Comparison of ENCODE assay signal across 9 mouse cellular contexts in genomic region chr4:126181170-126181957, GRCm38 (mm10). TPM values are rescaled to one million over a fixed set of nuclear protein-coding genes. Genes with fewer than 3 reads are reported as not detected.
DNase-seq lines count a peak whose midpoint lies in the region; ATAC-seq lines count a peak whose summit lies in the region.
"Had no signal": no experiment of that assay in that cellular context is flagged by ENCODE, and none has a peak within 500 bp of the region (broad histone marks: within the 10 kb centered on the region; RNA-seq: fewer than 3 reads in every experiment).

No protein-coding gene starts in this region.

- 66% methylated on average over 7 of the region's 7 CpGs for WGBS in neural tube, embryonic 13.5 days

- H3K36me3 ChIP-seq in neural tube, embryonic 13.5 days = peaks cover 40% of the 10 kb centered on the region

- H3K4me2 ChIP-seq in neural tube, embryonic 13.5 days = no peak overlapping the region
- H3K4me2 ChIP-seq: midbrain, embryonic 12.5 days had no signal

- H3K27ac ChIP-seq in neural tube, embryonic 13.5 days (replicated peaks) = no peak overlapping the region
- H3K27ac ChIP-seq: midbrain, embryonic 12.5 days had no signal

- no peaks in the 10 kb centered on the region for H3K27me3 ChIP-seq in neural tube, embryonic 13.5 days
- H3K27me3 ChIP-seq: midbrain, embryonic 12.5 days had no signal

- DNase-seq in layer of hippocampus, adult 11-12 months (ENCODE audit: low spot score) = peak; percentile 51
- DNase-seq in layer of hippocampus, adult 9-11 months = no peak
- DNase-seq in ES-CJ7 (ENCODE audit: low read depth, low spot score) (peak; percentile 78), liver (peak; percentile 31)
- peak; percentile 54 for DNase-seq in cerebellum, adult 8-10 months
- DNase-seq in heart, postnatal 4 days = peak; percentile 59
- no peak for DNase-seq in gastrocnemius, postnatal 25 days

- peak; percentile 56; the same call in 1 of the 2 replicates for ATAC-seq in neural tube, embryonic 13.5 days (ENCODE audit: low read depth)

- H3K9me3 ChIP-seq in neural tube, embryonic 13.5 days = no peaks in the 10 kb centered on the region
- H3K9me3 ChIP-seq: midbrain, embryonic 12.5 days had no signal

- no peaks in the 10 kb centered on the region for H3K4me1 ChIP-seq in neural tube, embryonic 13.5 days (replicated peaks)
- H3K4me1 ChIP-seq: midbrain, embryonic 12.5 days had no signal

- H3K4me3 ChIP-seq in neural tube, embryonic 13.5 days = no peak overlapping the region
- H3K4me3 ChIP-seq: midbrain, embryonic 12.5 days had no signal

- H3K9ac ChIP-seq in neural tube, embryonic 13.5 days = no peak overlapping the region
- H3K9ac ChIP-seq: midbrain, embryonic 12.5 days had no signal

RNA-seq across cellular contexts. Expression of gene Sh3d21, which starts 18.1 kb away (rescaled TPM):
- 1 to 10 TPM; 1.6 to 1.8 TPM for total RNA-seq in heart, postnatal 4 days (2021)
- 0.89 and 2.0 TPM in 2 replicates for polyA plus RNA-seq in neural tube, embryonic 13.5 days (2015; fragmentation: Nextera tagmentation; extraction: Ambion mirVana)
- total RNA-seq in gastrocnemius, postnatal 25 days (2021) = 1 to 10 TPM in 1 of 2 experiments, under 1 TPM in 1; 0.94 to 1.3 TPM

RNA-seq across cellular contexts. Expression of gene Thrap3, which starts 21.2 kb away (rescaled TPM):
- 100 to 1,000 TPM; 226 TPM for total RNA-seq in heart, postnatal 4 days (2021)
- polyA plus RNA-seq in neural tube, embryonic 13.5 days (2015; fragmentation: Nextera tagmentation; extraction: Ambion mirVana) = 143 and 165 TPM in 2 replicates
- 10 to 100 TPM; 90.9 to 92.4 TPM for total RNA-seq in gastrocnemius, postnatal 25 days (2021)

RNA-seq across cellular contexts. Expression of gene Eva1b, which starts 33.8 kb away (rescaled TPM):
- 10 to 100 TPM; 27.3 to 29.3 TPM for total RNA-seq in heart, postnatal 4 days (2021)
- 15.3 and 19.8 TPM in 2 replicates for polyA plus RNA-seq in neural tube, embryonic 13.5 days (2015; fragmentation: Nextera tagmentation; extraction: Ambion mirVana)
- 1 to 10 TPM; 6.3 to 6.8 TPM for total RNA-seq in gastrocnemius, postnatal 25 days (2021)

Comparison
In these comparisons a context has a peak if more than half of its experiments do, and no peak if none do; other contexts are left out.
1. DNase-seq: peak in layer of hippocampus, adult 11-12 months (single experiment), ES-CJ7 (single experiment), cerebellum, adult 8-10 months (single experiment), heart, postnatal 4 days (single experiment) and liver (single experiment); none in layer of hippocampus, adult 9-11 months (single experiment) and gastrocnemius, postnatal 25 days (single experiment).